Mouse (Mus musculus) megakaryocyte, adult 5-6 weeks (primary cell): ENCODE data around the gene Clec4n. TPM values are rescaled to one million over a fixed set of nuclear protein-coding genes. Genes with fewer than 3 reads are reported as not detected.
"Not testable (repeated sequence)": the region's sequence is repeated elsewhere in the genome, so short reads cannot be mapped to it uniquely, and the experiment has no call there.

Source experiments
- ATAC-seq: 2 replicates; pipeline ENCODE4 v1.8.0; 2016; ENCODE audit warnings: mild to moderate bottlenecking, inconsistent platforms; ENCODE audit not compliant: poor library complexity, severe bottlenecking
- total RNA-seq, 2 experiments: library from RNA; stranded (forward) in 1 of 2; stranded (reverse) in 1 of 2; fragments of 153-499, 151-499 nt in 1 of 2; fragments of 221-1000, 200-1000 nt in 1 of 2; gene quantifications; 2 replicates each; pipeline versions ENCODE4 v1.2.3 to v1.2.4; 2015 to 2017

Clec4n gene
- total RNA-seq (2015) (1.5 and 2.3 TPM in 2 replicates), total RNA-seq (2017) (2.4 and 2.5 TPM in 2 replicates)

- peak; percentile 48 for ATAC-seq
Measured at GRCm38 (mm10) chr6:123229644-123230043, at the start of gene Clec4n. TSS of gene Clec4n (plus strand) at chr6:123229843.

GRCm38 (mm10) chr6:123184862-123185261 lies 44.8 kb upstream of the Clec4n start:
- ATAC-seq = peak; percentile 99

- peak; percentile 84 for ATAC-seq
Measured at GRCm38 (mm10) chr6:123207187-123208076, 22.2 kb upstream of the Clec4n start.

GRCm38 (mm10) chr6:123208077-123208439 lies 21.6 kb upstream of the Clec4n start:
- ATAC-seq = not testable (repeated sequence)

- no peak for ATAC-seq
Measured at GRCm38 (mm10) chr6:123211726-123212125, 17.9 kb upstream of the Clec4n start.

GRCm38 (mm10) chr6:123227519-123228166 lies 2.0 kb upstream of the Clec4n start:
- peak; percentile 95 for ATAC-seq

GRCm38 (mm10) chr6:123231149-123231548 lies 1.5 kb downstream of the Clec4n start:
- ATAC-seq = no peak

GRCm38 (mm10) chr6:123237582-123237981 lies 7.9 kb downstream of the Clec4n start:
- no peak for ATAC-seq

- peak; percentile 85 for ATAC-seq
Measured at GRCm38 (mm10) chr6:123244201-123244600, 14.6 kb downstream of the Clec4n start.

- peak; percentile 62 for ATAC-seq
Measured at GRCm38 (mm10) chr6:123248862-123249261, 19.2 kb downstream of the Clec4n start.

- peak; percentile 95 for ATAC-seq
Measured at GRCm38 (mm10) chr6:123252735-123253134, 23.1 kb downstream of the Clec4n start.

- no peak for ATAC-seq
Measured at GRCm38 (mm10) chr6:123258946-123259345, 29.3 kb downstream of the Clec4n start.

GRCm38 (mm10) chr6:123259889-123260603 lies 30.4 kb downstream of the Clec4n start:
- ATAC-seq = peak; percentile 71

- ATAC-seq = no peak
Measured at GRCm38 (mm10) chr6:123260868-123261267, 31.2 kb downstream of the Clec4n start.

GRCm38 (mm10) chr6:123261555-123262161 lies 32.0 kb downstream of the Clec4n start, which contains the start of gene Clec4d:
TSS of gene Clec4d (plus strand) at chr6:123262111.
- peak; percentile 34 for ATAC-seq

GRCm38 (mm10) chr6:123264194-123264593 lies 34.6 kb downstream of the Clec4n start:
- ATAC-seq = no peak

- ATAC-seq = peak; percentile 79
Measured at GRCm38 (mm10) chr6:123265809-123266208, 36.2 kb downstream of the Clec4n start.

- ATAC-seq = peak; percentile 61
Measured at GRCm38 (mm10) chr6:123266945-123267344, 37.3 kb downstream of the Clec4n start.

- no peak for ATAC-seq
Measured at GRCm38 (mm10) chr6:123279443-123279842, 49.8 kb downstream of the Clec4n start.

GRCm38 (mm10) chr6:123286311-123286710 lies 56.7 kb downstream of the Clec4n start:
- peak; percentile 37 for ATAC-seq

- ATAC-seq = peak; percentile 34
Measured at GRCm38 (mm10) chr6:123288931-123289330, 59.3 kb downstream of the Clec4n start.
